8 mouse cellular contexts compared by ENCODE assay signal in the genomic region with DNA sequence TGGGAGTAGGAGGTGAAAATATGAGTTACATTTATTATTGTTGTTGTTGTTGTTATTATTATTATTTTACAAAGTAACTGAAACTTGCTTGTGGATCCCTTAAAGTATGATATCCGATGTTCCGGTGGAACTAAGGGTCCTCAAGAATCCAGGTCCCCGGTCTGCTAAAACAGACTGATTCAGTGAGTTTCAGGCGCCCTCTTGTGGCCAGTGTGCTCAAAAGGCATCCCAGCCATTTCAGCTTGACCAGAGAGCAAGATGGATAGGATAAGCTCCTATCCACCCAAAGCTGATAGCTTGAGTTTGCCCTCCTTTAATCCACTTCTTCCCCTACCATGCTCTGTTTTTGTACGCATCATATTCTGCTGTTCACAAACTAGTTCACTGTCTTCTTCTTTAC. TPM values are rescaled to one million over a fixed set of nuclear protein-coding genes. Genes with fewer than 3 reads are reported as not detected.
DNase-seq lines count a peak whose midpoint lies in the region; ATAC-seq and TF ChIP-seq lines count a peak whose summit lies in the region.

No protein-coding gene starts in this region.

- DNase-seq in B cell, adult 2 months = peak; percentile 78 to 79
- DNase-seq in G1E (ENCODE audit: low spot score) = no peak
- DNase-seq in cerebellum, adult 2 months = peak; percentile 48 to 57
- peak; percentile 69 for DNase-seq in gastrocnemius, adult 2 months
- DNase-seq in layer of hippocampus, adult 18-20 months (ENCODE audit: low spot score in 2 of 2) = peak; percentile 47 to 85
- DNase-seq in lung, postnatal 36 days = peak; percentile 91
- DNase-seq in right cerebral cortex, postnatal 36 days (ENCODE audit: low spot score in 2 of 2) = peak; percentile 43 to 58

- no peaks in the 10 kb centered on the region for H3K27me3 ChIP-seq in G1E (ENCODE audit: insufficient read depth, low read length)
- H3K27me3 ChIP-seq in cerebellum, adult 2 months (ENCODE audit: control insufficient read depth, insufficient read depth, low read length) = no peaks in the 10 kb centered on the region

- no peak overlapping the region for H3K4me3 ChIP-seq in G1E (ENCODE audit: low read depth, low read length)
- H3K4me3 ChIP-seq in cerebellum, adult 2 months (replicated peaks; ENCODE audit: insufficient read depth, low read depth, low read length) = no peak overlapping the region
- no peak overlapping the region for H3K4me3 ChIP-seq in gastrocnemius, adult 2 months

- no peaks in the 10 kb centered on the region for H3K4me1 ChIP-seq in G1E (ENCODE audit: insufficient read depth, low read depth, low read length)
- peaks cover 6% of the 10 kb centered on the region; the same call in 1 of the 2 replicates for H3K4me1 ChIP-seq in cerebellum, adult 2 months (ENCODE audit: control insufficient read depth, insufficient read depth, low read length)

- H3K36me3 ChIP-seq in G1E (replicated peaks) = no peaks in the 10 kb centered on the region

- no peak overlapping the region for H3K27ac ChIP-seq in cerebellum, adult 2 months (ENCODE audit: insufficient read depth, low read length)
- H3K27ac ChIP-seq in gastrocnemius, adult 2 months = no peak overlapping the region

- WGBS in cerebellum, adult 2 months = 8% methylated on average over 5 of the region's 5 CpGs

- peaks cover 26% of the 10 kb centered on the region for H3K9me3 ChIP-seq in G1E (replicated peaks)

- no peak for ATAC-seq in G1E (ENCODE audit: extremely low read depth, insufficient number of reproducible peaks, low FRiP score, poor library complexity, severe bottlenecking)
- ATAC-seq in erythroblast, adult 5-6 weeks (replicated peaks; ENCODE audit: low FRiP score, poor library complexity, severe bottlenecking) = no peak; the same call in 1 of the 2 replicates

- TF ChIP-seq POLR2A in cerebellum, adult 2 months (IDR thresholded peaks at IDR 0.05; ENCODE audit: borderline replicate concordance, insufficient read depth, low read length) = no peak

- peak; percentile 49; the same call in 1 of the 2 replicates for TF ChIP-seq CTCF in G1E (IDR thresholded peaks at IDR 0.05; ENCODE audit: low read depth, low read length)
- TF ChIP-seq CTCF in cerebellum, adult 2 months (IDR thresholded peaks at IDR 0.05; ENCODE audit: borderline replicate concordance, insufficient read depth, low read depth, low read length) = peak; percentile 77
- TF ChIP-seq CTCF in gastrocnemius, adult 2 months (IDR thresholded peaks at IDR 0.05) = peak; percentile 92

- intact Hi-C loops in gastrocnemius, adult 2 months (cut with DNase I) = no loop called here

RNA-seq across cellular contexts. Expression of a gene that starts 35.0 kb away (rescaled TPM):
- total RNA-seq in G1E (2014; fragmentation: Nextera tagmentation) (15.0 and 17.0 TPM in 2 replicates), G1E (2017) (13.2 and 19.9 TPM in 2 replicates)
- polyA plus RNA-seq in G1E (2012) = 4.1 and 6.8 TPM in 2 replicates
- polyA plus RNA-seq in cerebellum, adult 2 months (2012; rRNA removed) = 1.0 and 1.1 TPM in 2 replicates
- not detected for total RNA-seq in gastrocnemius, adult 2 months (2021)
- total RNA-seq in layer of hippocampus, adult 18-20 months (2021) = 1 to 10 TPM; 1.5 to 1.6 TPM
- total RNA-seq in erythroblast, adult 5-6 weeks (2015; ENCODE audit: low replicate concordance) = 8.4 and 13.4 TPM in 2 replicates
- 19.7 and 38.7 TPM in 2 replicates for total RNA-seq in erythroblast, adult 5-6 weeks (2017; ENCODE audit: low replicate concordance)
